Mouse (Mus musculus) gonadal fat pad, adult 2 months (tissue): ENCODE data around the gene Meox1. TPM values are rescaled to one million over a fixed set of nuclear protein-coding genes. Genes with fewer than 3 reads are reported as not detected.

Source experiments
- DNase-seq: peaks from one replicate; pipeline ENCODE4 v3.0.0-alpha.2; 2012; ENCODE audit warnings: low read depth
- polyA plus RNA-seq: library from polyadenylated mRNA; depleted of rRNA; stranded (reverse); fragments of >200 nt; gene quantifications from 2 replicates; pipeline ENCODE4 v1.2.3, GENCODE M21; 2012; rRNA removed

Meox1 gene
- polyA plus RNA-seq, result 3.2 and 6.0 TPM in 2 replicates

DNA sequence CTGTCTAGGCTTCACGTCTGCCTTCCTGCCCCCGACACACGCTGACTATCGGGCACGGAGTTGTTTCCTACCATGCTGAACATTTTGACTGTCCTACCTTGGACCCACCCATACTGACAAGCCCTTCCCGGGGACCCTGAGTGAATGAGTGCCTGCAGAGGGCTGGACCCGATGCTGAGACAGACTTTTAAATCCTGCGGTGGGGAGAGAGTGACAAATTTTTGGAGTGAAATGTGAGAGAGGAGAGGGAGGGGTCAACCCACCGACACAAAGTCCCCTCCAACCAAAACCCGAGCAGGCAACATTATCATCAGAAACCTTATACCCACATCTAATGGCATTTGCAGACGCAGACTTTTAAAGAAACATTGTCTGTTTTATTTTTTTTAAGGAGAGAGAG lies at the start of gene Meox1:
Gene Meox1 (minus strand): TSS at position 171 of the 400 bp plus-strand sequence.
- DNase-seq, result no peak

DNA sequence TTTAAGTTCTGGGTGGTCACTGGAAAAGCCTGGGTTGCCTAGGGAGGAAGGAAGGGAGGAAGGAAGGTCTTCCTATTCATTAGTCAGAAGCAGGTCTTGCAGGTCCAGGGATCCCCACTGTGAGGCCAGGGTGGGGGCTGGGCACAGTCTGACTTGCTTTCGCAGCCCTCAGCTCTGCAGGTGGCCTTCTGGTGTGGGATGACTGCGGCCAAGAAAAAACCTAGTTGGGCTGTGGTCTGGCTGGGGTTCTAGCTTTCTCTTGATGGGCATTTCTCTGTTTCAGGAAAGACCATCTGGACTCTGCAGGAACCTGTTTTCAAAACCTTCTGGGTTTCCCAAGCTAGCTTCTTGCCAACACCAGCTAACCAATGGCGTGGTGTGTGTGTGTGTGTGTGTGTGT lies 48.9 kb upstream of the Meox1 start:
- no peak for DNase-seq

DNA sequence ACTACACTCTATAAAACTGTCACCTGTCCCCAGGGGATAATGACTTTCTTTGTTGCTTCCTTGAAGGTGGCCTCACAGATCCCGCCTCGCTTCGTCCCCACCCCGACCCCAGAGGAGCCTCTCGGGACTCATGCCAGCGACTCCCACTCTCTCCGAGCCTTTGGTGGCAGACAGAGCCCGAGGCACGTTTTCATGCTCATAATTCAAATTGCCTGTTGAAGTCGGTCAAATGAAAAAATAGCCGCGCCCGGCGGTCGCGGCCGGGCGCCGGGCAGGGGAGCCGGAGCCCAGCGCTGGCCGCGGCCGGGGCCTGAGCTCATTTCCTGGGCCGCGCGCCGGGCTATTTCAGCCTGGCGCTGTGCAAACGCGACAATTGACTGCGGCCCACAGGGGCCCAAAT lies 42.9 kb upstream of the Meox1 start:
- no peak for DNase-seq

DNA sequence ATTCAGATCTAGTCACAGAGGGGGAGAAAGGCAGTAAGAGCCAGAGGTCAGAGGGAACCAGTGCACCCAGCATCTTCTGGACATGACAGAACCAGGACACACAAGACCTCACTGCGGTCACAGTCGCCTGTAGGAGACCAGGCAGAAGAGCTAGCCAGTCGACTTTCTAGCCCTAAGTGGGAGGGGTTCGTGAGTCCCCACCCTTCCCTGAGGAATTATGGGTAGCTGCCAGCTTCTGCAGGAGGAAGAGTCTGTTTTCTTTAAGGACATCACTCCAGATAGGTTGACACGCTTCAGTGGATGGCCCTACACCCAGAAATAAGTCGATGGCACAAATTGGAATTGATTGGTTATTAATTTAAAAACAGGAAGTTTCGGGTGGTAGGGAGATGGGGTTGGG lies 42.2 kb upstream of the Meox1 start:
- no peak for DNase-seq

DNA sequence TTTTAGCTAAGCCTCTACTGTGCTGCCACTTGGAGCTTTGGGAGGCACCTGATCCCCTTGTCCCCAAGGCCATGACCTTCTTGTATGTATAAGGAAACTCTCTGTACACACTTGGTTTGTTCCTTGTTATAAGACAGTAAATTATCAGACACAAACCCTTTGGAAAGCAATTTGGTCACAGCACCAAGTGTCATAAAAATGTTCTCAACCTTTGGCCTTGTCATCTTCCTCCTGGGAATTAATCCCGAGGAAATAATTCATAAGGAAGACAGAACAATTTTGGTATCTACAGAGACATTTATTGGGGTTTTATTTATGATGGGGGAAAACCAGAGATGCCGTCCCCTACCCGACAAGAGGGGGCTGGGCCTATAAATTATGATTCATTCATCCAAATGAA lies 41.6 kb upstream of the Meox1 start:
- no peak for DNase-seq

DNA sequence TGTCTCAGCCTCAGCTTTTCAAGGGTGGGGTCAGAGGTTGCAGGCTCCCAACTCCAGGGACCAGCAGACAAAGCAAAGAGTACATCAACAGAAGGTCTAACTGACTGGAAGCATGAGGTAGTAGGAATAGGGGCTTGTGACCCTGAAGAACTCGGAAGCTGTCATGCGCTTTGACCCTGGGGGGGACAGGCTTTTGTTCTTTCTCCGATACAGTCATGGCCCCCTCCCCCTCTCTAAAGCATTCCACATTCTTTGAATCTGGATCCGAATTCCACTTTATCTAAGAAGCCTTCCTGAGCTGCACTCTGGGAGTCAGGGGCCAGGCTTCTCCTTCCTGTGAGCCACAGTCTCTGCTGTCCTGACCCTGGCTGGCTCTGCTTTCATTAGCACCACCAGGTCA lies 37.8 kb upstream of the Meox1 start:
- no peak for DNase-seq

DNA sequence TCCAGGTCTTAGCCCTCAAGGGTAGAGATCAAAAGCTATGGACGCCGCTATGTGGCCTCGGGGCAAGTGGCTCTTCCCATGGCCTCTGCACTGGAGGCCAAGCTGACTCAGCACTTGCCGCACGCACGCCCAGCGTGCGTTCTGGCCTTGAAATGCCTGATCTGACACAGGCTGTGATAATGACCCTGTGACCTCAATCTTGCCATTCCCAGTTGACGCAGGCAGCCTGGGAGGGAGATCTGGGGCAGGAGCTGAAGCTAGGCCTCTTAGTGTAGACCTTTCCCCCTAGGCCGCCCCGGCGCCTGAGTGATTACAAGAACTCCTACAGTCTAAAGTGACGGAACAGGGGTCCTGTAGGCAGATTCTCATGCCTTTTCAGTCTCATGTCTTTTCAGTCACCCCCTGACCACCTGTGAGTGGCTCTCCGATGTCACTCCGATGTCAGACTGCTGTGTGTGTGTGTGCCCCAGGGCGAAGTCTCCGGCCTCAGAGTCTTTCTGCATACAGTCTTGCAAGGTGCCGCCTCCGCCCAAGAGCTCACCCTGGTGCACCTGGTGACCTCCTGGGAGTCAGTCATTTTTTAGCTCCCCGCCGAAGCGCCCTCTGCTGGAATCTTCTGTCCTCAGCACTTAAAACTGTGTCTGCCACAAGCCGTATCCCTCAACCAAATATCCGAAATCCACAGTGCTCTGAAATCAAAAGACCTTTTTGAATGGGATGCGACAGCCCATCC lies 34.0 kb upstream of the Meox1 start:
- no peak for DNase-seq

DNA sequence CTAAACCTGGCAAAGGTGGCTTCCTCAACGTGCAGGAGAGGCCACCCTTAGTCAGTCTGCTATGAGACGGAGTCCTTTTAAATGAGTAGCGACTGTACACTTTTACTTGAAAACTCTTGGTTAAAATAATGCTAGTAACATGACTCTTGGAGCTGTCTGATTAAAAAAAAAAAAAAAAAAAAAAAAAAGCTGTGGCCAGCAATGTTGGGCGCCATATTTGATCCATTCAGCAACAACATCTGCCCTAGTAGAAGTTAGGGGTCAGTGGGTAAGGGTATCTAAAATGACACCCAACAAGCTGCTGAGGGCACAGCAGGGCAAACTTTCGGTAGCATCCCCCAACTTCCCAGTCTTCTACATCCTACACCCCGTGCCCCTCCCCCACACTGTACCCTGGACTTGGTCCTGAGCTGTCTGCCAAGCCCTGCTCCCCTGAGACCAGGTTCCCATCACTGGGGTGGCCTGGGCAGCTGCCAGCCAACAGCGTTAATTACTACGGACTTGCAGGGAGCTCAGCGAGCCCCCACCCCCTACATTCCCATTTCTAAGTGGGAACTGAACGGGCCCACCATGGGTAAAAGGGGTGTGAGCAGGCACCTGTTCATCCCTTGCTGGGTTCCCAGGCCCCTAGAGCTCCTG lies 32.9 kb upstream of the Meox1 start:
- no peak for DNase-seq

DNA sequence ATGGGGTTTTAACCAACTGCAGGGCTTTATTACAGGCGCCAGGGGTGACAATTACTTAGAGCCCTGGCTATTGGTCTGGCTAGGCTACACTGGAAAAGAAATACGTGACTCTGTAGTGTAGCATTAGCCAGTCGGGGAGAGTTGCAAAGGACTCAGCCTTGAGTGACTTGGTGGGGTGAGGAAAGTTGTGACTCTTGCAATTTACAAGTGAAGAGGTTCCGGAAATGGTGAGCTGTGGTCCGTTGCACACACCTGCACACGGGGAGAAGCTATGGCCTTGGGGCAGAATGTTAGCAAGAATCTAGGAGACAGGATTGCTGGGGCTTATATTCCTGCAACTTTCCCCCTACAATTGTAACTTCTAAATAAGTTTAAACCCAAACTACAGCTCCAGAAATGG lies 31.5 kb upstream of the Meox1 start:
- no peak for DNase-seq

DNA sequence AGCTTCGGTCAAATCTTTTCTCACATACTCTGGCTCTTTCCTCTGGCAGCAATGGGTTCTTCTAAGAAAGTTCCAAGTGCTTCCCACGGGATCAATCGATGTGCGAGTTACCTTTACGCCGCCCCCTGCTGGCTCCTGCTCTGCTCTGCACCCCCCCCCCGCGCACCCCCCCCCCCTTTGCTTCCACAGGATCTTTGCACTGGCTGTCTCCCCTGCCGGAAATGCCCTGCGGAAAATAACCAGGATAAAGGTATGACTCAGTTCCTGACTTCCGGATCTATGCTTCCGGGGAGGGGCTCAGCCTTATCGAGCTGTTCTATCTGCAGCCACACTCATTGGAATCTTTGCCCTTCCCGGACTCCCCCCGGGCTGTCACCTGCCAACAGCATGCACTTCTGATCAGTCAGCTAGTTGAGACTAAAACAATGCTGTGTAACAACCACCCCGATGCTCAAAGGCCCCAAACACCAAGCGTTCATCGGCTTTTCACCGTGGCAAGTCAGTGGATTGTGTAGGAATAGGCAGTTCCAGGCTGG lies 30.3 kb upstream of the Meox1 start:
- no peak for DNase-seq

DNA sequence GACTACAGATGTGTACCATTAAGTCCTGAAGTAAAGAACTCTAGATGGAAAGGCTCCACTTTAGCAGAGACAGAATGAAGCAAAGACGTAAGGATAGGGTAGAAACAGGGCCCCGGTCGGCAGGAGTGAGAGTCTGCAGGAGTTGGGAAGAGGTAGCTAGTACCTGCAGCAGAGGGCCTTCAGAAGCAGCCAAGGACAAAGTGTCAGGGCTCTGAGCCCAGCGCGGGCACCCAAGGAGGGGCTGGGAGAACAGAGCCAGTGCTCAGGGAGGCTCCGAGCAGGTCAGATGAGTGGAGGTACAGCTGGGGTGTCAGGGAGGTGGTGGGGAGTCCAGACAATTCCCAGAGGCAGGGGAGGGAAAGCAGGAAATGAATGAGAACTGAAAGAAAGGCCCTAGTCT lies 29.8 kb upstream of the Meox1 start:
- DNase-seq, result no peak

DNA sequence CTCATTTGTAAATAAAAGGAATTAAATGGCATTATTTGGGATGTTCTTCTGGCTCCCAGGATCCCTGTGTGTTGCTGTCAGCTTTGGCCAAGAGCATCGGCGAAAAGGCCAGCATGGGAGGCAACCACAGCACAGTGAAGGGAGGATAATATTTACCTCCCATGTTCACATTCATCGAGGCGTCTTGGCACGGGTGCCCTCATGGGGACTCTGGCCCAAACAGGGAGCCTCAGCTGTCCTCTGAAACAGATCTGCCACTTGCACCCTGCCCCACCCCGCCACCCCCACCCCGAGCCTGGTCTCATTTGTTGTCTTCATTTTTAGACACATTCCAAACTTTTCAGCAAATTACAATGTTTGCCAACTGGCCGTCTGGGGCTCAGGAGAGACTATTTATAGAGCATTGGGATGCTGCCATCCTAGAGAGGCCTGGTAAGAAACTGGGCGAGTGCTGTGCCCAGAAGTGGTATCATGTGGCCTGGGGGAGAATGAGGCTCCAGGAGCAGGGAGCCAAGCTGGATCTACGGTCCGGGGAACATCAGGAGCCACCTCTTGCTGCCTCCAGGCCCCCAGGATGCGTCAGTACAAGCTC lies 27.3 kb upstream of the Meox1 start:
- DNase-seq, result no peak

DNA sequence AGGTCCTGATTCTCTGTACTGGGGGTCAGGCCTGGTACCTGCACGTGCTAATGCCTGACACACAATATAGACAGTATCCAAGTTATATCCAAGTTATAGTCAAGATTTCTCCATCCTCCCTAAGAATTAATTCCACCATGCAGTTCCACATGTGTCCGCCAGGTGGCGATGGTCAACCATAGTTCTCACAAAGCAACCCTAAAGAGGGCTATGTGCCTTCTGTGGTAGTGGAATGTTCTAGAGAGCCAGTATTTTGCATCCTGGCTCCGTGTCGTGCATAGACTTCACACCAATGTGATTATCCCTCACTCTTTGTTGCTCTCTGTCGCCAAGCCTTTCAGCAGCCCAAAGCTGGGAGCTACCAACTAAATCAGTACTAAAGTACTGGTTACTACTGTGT lies 25.5 kb upstream of the Meox1 start:
- no peak for DNase-seq

DNA sequence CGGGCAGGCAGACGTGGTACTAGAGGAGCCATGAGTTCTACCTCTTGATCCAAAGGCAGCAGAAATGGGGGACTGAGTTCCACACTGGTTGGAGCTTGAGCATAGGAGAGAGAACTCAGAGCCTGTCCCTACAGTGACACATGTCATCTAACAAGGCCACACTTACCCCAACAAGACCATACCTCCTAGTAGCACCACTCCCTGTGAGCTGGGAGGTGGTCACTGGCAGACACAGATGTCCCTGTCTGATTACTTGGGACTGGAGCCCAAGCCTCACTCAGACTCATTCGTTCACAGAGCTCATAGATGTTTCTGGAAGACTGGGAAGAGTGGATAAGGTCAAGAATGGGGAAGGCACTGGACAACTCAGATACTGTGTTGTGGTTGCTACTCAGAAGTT lies 24.4 kb upstream of the Meox1 start:
- DNase-seq, result no peak

DNA sequence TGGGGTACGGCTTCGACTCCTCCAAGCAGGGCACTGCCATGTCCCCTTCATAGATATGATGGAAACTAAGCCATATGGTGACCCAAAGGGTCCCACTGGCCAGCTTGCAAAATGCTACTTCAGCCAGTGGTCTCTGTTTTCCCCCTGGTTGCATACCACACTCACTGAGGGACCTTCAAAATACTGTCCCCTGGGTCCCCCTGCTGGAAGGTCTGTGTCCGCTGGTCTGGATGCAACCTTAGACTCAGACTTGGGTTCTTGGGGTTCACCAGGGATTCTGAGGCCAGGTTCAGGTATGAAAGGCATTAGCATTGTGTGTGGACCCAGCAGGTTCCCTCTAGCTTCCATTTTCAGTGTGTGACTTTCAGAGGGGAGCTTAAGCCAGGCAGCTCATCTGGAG lies 22.6 kb upstream of the Meox1 start:
- DNase-seq, result no peak

DNA sequence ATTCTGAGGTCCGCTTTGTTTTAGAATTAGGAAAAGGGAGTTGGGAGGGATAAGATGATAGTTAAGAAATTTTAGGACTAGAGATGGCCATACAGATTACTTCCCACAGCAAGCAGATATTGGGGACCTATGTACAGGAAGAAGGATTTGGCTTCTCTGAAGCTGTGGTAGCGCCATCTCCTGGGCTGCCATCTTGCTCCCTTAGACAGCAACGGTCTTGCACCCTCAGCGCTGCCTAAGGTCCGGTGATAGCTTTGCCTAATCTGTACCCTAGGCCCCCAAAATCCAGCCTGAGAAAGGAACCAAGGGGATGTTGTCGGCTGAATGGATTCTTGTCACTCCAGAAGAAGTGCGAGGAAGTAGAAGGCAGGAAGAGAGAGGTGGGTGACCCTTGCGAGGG lies 19.4 kb upstream of the Meox1 start:
- no peak for DNase-seq

DNA sequence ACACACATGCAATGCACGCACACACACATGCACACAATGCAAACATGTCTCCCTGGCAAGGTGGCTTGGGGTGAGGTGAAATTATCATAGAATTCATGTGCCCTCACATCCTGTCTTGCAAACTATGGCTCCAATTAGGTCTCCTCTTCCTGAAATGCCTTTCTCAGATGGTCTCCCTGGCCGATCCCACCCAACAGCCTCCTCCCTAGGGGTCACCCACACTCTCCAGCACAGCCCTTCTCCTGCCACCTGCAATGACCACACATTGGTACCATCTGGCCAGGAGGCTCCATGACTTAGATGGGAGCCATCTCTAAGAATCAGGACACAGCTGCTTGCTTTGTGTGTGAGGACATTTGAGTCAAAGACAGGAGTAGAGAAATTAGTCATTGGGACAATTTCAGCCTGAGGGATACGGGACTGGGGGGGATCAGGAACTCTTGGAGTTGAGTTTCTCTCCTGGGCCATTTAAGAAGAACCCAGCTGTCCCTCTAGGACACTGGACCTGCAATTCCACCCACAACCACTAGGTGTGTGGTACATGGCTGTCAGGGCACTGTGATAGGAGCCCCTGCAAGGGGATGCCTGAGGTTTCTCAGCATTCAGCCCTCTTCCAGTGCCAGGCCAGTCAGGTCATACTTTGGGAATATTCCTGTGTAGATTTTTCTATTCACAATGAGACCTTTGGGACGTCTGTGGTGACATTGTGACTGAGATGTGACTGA lies 17.8 kb upstream of the Meox1 start:
- no peak for DNase-seq

DNA sequence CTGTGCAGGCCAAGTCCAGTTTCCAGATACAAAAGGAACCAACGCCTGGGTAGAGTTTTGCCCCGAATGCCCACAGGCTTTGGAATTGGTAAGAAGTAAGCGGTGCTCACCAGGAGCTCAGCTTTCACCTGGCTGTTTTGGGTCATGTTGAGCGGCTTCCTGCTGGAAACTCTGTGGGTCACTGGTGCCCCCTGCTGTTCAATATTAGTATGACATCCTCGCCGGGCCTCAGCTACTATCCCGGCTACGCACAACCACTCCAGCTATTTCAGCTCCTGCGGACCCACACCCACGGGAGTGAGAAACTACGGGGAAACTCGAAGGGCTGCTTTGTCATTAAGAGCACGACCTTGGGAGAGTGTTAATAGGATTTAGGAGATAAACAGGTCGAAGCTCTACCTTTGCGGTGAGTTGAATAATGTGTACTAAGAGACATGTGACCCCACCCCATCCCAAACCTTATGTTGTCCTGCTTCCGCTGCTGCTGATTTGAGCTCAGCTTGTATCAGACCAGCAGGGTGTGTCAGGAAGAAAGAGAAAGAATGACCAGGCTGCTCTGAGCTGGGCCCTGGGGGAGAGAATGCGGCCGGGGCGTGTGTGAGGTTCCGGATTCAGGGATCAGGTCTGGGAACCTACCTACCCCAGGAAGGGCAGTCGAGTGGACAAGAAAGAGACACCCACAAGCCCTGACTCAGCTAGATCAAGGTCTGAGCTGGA lies 16.2 kb upstream of the Meox1 start:
- DNase-seq, result no peak

DNA sequence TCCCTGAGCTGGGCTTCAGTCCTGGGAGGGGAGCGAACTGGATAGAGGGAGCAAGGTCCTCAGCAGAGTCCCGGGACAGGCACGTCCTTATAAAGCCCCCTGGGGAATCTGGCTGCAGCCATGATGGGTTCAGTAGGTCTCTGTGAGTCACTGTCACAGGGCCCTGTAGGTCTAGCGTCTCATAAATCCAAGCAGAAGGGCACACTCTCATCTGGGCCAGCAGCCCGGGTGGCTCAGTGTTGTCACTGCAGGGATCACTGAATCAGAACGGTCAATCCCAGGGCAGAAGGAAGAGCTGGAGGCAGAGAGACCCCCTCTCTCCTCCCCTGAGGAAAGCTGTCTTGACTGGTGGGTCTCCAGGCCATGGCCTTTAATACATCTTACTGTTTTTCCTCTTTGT lies 14.6 kb upstream of the Meox1 start:
- no peak for DNase-seq

DNA sequence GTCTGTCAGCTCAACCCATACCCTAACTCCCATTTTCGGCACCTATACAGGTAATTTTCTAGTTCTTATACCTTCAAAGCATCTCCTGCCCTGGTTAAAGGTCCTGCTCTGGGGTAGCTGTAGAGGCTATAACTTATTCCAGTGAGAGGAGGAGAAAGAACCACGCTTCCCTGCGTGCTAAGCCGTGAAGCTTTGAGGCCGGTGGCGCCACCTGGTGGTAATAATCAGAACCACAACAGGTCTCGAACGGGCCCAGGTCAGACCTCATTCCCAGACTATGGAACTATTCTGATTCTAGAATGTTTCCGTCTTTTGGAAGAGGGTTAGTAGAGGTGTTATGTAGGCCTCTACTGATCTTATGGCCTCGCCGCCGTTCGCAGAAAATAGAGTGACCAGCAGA lies 10.9 kb upstream of the Meox1 start:
- DNase-seq, result no peak

DNA sequence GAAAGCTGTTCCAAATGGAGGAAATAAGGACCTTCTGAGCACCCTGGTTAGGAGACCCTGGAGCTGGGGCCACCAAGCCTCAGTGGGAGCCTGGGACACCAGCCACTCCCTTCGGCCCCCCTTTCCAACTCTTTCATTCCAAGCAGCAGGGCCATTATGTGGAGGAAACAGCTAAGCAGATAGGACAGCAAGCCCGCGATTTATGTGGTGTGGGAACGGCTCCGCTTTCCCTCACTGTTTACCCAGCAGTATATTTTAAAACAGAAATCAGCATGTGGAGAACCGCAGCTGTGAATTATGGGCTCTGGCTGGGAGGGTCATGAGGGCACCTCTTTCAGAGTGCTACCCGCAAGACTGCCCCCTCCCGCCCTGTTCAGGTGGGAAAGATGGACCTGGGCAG lies 7.1 kb upstream of the Meox1 start:
- no peak for DNase-seq

DNA sequence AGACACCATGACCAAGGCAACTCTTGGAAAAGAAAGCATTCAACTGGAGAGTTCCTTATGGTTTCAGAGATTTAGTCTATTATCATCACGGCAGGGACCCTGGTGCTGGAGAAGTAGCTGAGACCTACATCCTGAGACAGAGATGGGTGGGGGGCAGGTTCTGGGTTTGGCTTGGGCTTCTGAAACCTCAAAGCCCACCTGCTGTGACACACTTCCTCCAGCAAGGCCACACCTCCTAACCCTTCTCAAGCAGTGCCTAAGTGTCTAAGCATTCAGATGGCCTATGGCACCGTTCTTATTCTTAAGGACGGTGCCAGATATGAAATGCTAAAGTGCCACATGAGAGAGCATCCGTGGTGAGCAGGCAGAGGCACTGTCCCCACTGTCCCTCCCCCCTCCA lies 4.2 kb upstream of the Meox1 start:
- no peak for DNase-seq
